In genomic region chr19:46976743-46977142, GRCm38 (mm10) we compare ENCODE assay signal across 27 mouse cellular contexts. TPM values are rescaled to one million over a fixed set of nuclear protein-coding genes. Genes with fewer than 3 reads are reported as not detected.
DNase-seq lines count a peak whose midpoint lies in the region; ATAC-seq and TF ChIP-seq lines count a peak whose summit lies in the region.
"Had no signal": no experiment of that assay in that cellular context is flagged by ENCODE, and none has a peak within 500 bp of the region (broad histone marks: within the 10 kb centered on the region; RNA-seq: fewer than 3 reads in every experiment).

No protein-coding gene starts in this region.

- TF ChIP-seq EP300 in heart, postnatal 0 days (IDR thresholded peaks at IDR 0.05; ENCODE audit: low read depth) = no peak

- no peak for ATAC-seq in heart, postnatal 0 days (ENCODE audit: insufficient read depth, low read depth)
- ATAC-seq in midbrain, embryonic 11.5 days (ENCODE audit: low FRiP score) = no peak
- ATAC-seq in midbrain, embryonic 14.5 days (ENCODE audit: low FRiP score, low TSS enrichment) = no peak
- ATAC-seq: activated CD4-positive, CD25-positive, alpha-beta regulatory T cell, adult 4 months; forebrain, embryonic 15.5 days; intestine, embryonic 15.5 days had no signal

- no peak overlapping the region for H3K9ac ChIP-seq in heart, postnatal 0 days (replicated peaks; ENCODE audit: low read depth, low read length)
- no peak overlapping the region for H3K9ac ChIP-seq in midbrain, embryonic 11.5 days (ENCODE audit: low read length)
- no peak overlapping the region for H3K9ac ChIP-seq in midbrain, embryonic 14.5 days (replicated peaks; ENCODE audit: low read length)
- H3K9ac ChIP-seq: embryonic facial prominence, embryonic 13.5 days; forebrain, embryonic 12.5 days; forebrain, embryonic 15.5 days; heart, embryonic 15.5 days; hindbrain, embryonic 12.5 days; hindbrain, embryonic 15.5 days; intestine, embryonic 15.5 days had no signal

- intact Hi-C loops in heart, postnatal 14 days (cut with DNase I) = no loop called here

- WGBS in heart, postnatal 0 days = 61% methylated on average over 2 of the region's 2 CpGs
- 74% methylated on average over 2 of the region's 2 CpGs for WGBS in midbrain, embryonic 11.5 days
- 56% methylated on average over 2 of the region's 2 CpGs for WGBS in midbrain, embryonic 14.5 days

- peaks cover 15% of the 10 kb centered on the region; the same call in 1 of the 2 replicates for H3K4me1 ChIP-seq in heart, postnatal 0 days (ENCODE audit: control insufficient read depth, insufficient read depth)
- peaks cover 5% of the 10 kb centered on the region for H3K4me1 ChIP-seq in midbrain, embryonic 11.5 days (ENCODE audit: control insufficient read depth, insufficient read depth, low read length)
- peaks cover 8% of the 10 kb centered on the region for H3K4me1 ChIP-seq in midbrain, embryonic 14.5 days (ENCODE audit: control insufficient read depth, insufficient read depth, low read length)
- H3K4me1 ChIP-seq in brown adipose tissue, adult 24 weeks (ENCODE audit: control insufficient read depth, insufficient read depth, insufficient read length, low read length) = peaks cover 7% of the 10 kb centered on the region; the same call in 1 of the 2 replicates
- H3K4me1 ChIP-seq: embryonic facial prominence, embryonic 13.5 days; intestine, embryonic 15.5 days had no signal

- no peaks in the 10 kb centered on the region for H3K36me3 ChIP-seq in heart, postnatal 0 days (replicated peaks; ENCODE audit: control insufficient read depth, insufficient read depth, low read length)
- H3K36me3 ChIP-seq in midbrain, embryonic 11.5 days (ENCODE audit: control insufficient read depth, insufficient read depth, low read length) = no peaks in the 10 kb centered on the region
- no peaks in the 10 kb centered on the region for H3K36me3 ChIP-seq in midbrain, embryonic 14.5 days (ENCODE audit: control insufficient read depth, insufficient read depth, low read length)
- H3K36me3 ChIP-seq: embryonic facial prominence, embryonic 10.5 days; embryonic facial prominence, embryonic 13.5 days; forebrain, embryonic 12.5 days; forebrain, embryonic 15.5 days; heart, embryonic 15.5 days; hindbrain, embryonic 12.5 days; hindbrain, embryonic 15.5 days; intestine, embryonic 15.5 days had no signal

- H3K27ac ChIP-seq in heart, postnatal 0 days (ENCODE audit: low read depth) = no peak overlapping the region
- no peak overlapping the region for H3K27ac ChIP-seq in midbrain, embryonic 11.5 days (ENCODE audit: low read depth, low read length)
- no peak overlapping the region for H3K27ac ChIP-seq in midbrain, embryonic 14.5 days (replicated peaks; ENCODE audit: low read depth, low read length)
- H3K27ac ChIP-seq in brown adipose tissue, adult 24 weeks (replicated peaks; ENCODE audit: low read depth, low read length) = peak overlapping the region; percentile 93
- H3K27ac ChIP-seq: embryonic facial prominence, embryonic 10.5 days; embryonic facial prominence, embryonic 13.5 days; forebrain, embryonic 12.5 days; forebrain, embryonic 15.5 days; hindbrain, embryonic 12.5 days; hindbrain, embryonic 15.5 days; intestine, embryonic 15.5 days had no signal

- H3K4me3 ChIP-seq in heart, postnatal 0 days (ENCODE audit: low read depth, low read length) = no peak overlapping the region
- no peak overlapping the region for H3K4me3 ChIP-seq in midbrain, embryonic 11.5 days (ENCODE audit: low read depth, low read length)
- H3K4me3 ChIP-seq in midbrain, embryonic 14.5 days (replicated peaks; ENCODE audit: low read depth, low read length) = no peak overlapping the region
- H3K4me3 ChIP-seq in brown adipose tissue, adult 24 weeks (ENCODE audit: insufficient read depth, low read depth, low read length) = no peak overlapping the region
- H3K4me3 ChIP-seq: embryonic facial prominence, embryonic 10.5 days; embryonic facial prominence, embryonic 13.5 days; erythroblast, embryonic 14.5 days; forebrain, embryonic 12.5 days; forebrain, embryonic 15.5 days; heart, embryonic 15.5 days; hindbrain, embryonic 12.5 days; hindbrain, embryonic 15.5 days; intestine, embryonic 15.5 days had no signal

- H3K27me3 ChIP-seq in heart, postnatal 0 days (ENCODE audit: control insufficient read depth, insufficient read depth, low read length) = no peaks in the 10 kb centered on the region
- no peaks in the 10 kb centered on the region for H3K27me3 ChIP-seq in midbrain, embryonic 11.5 days (ENCODE audit: control insufficient read depth, insufficient read depth, low read length)
- no peaks in the 10 kb centered on the region for H3K27me3 ChIP-seq in midbrain, embryonic 14.5 days (ENCODE audit: control insufficient read depth, insufficient read depth, low read length)
- H3K27me3 ChIP-seq: embryonic facial prominence, embryonic 13.5 days; forebrain, embryonic 12.5 days; forebrain, embryonic 15.5 days; heart, embryonic 15.5 days; hindbrain, embryonic 12.5 days; hindbrain, embryonic 15.5 days; intestine, embryonic 15.5 days had no signal

- DNase-seq in heart, postnatal 0 days (ENCODE audit: low spot score) = peak; percentile 2
- no peak for DNase-seq in heart, postnatal 14 days
- DNase-seq in midbrain, embryonic 11.5 days (ENCODE audit: low spot score, missing footprints) = peak; percentile 62
- DNase-seq in midbrain, embryonic 14.5 days = no peak
- no peak for DNase-seq in embryo, embryonic 10.5 days (ENCODE audit: low spot score)
- DNase-seq: adrenal gland, postnatal 10 days; adrenal gland, postnatal 36 days; cerebellum, adult 11 months; cerebellum, adult 2 months; cerebellum, adult 9-11 months; gastrocnemius, postnatal 10 days; gastrocnemius, postnatal 36 days had no signal

- TF ChIP-seq CTCF in heart, postnatal 0 days (IDR thresholded peaks at IDR 0.05; ENCODE audit: low read depth) = no peak

- no peaks in the 10 kb centered on the region for H3K9me3 ChIP-seq in heart, postnatal 0 days (replicated peaks; ENCODE audit: control insufficient read depth, low read length)
- H3K9me3 ChIP-seq in midbrain, embryonic 11.5 days (ENCODE audit: control insufficient read depth, low read length) = no peaks in the 10 kb centered on the region
- no peaks in the 10 kb centered on the region for H3K9me3 ChIP-seq in midbrain, embryonic 14.5 days (ENCODE audit: control insufficient read depth, low read length)
- H3K9me3 ChIP-seq: embryonic facial prominence, embryonic 10.5 days; embryonic facial prominence, embryonic 13.5 days; forebrain, embryonic 12.5 days; forebrain, embryonic 15.5 days; heart, embryonic 15.5 days; hindbrain, embryonic 12.5 days; hindbrain, embryonic 15.5 days; intestine, embryonic 15.5 days had no signal

- H3K4me2 ChIP-seq in heart, postnatal 0 days (ENCODE audit: low read depth, low read length) = no peak overlapping the region
- no peak overlapping the region for H3K4me2 ChIP-seq in midbrain, embryonic 11.5 days
- H3K4me2 ChIP-seq in midbrain, embryonic 14.5 days (ENCODE audit: low read length) = no peak overlapping the region
- H3K4me2 ChIP-seq: embryonic facial prominence, embryonic 13.5 days; forebrain, embryonic 12.5 days; forebrain, embryonic 15.5 days; heart, embryonic 11.5 days; heart, embryonic 15.5 days; hindbrain, embryonic 12.5 days; hindbrain, embryonic 15.5 days; intestine, embryonic 15.5 days had no signal

RNA-seq across cellular contexts. Expression of gene Ina, which starts 37.8 kb away (rescaled TPM):
- total RNA-seq in heart, postnatal 0 days (2014; rRNA removed; ENCODE audit: low replicate concordance) = not detected in 2 replicates
- polyA plus RNA-seq in heart, postnatal 0 days (2015; fragmentation: Nextera tagmentation; extraction: Ambion mirVana) = not detected in 2 replicates
- not detected for total RNA-seq in heart, postnatal 14 days (2021)
- polyA plus RNA-seq in midbrain, embryonic 11.5 days (2014; fragmentation: Nextera tagmentation; extraction: Ambion mirVana) = 179 and 186 TPM in 2 replicates
- polyA plus RNA-seq in midbrain, embryonic 14.5 days (2014; fragmentation: Nextera tagmentation; extraction: Ambion mirVana) = 605 and 611 TPM in 2 replicates
- not detected in 2 replicates for polyA plus RNA-seq in brown adipose tissue, adult 24 weeks (2012; ENCODE audit: insufficient read depth, insufficient read length, missing spikeins)
- total RNA-seq: gastrocnemius, postnatal 36 days; granulocyte monocyte progenitor cell, adult 5-6 weeks; heart, postnatal 25 days; hematopoietic stem cell, adult 5-6 weeks had no signal
- polyA plus RNA-seq: activated CD4-positive, CD25-positive, alpha-beta regulatory T cell, adult 4 months; erythroblast, embryonic 14.5 days had no signal

RNA-seq across cellular contexts. Expression of gene Nt5c2, which starts 38.2 kb away (rescaled TPM):
- 33.9 and 48.1 TPM in 2 replicates for total RNA-seq in heart, postnatal 0 days (2014; rRNA removed; ENCODE audit: low replicate concordance)
- 92.7 and 111 TPM in 2 replicates for polyA plus RNA-seq in heart, postnatal 0 days (2015; fragmentation: Nextera tagmentation; extraction: Ambion mirVana)
- total RNA-seq in heart, postnatal 14 days (2021) = 10 to 100 TPM; 64.9 to 75.1 TPM
- 73.5 and 79.6 TPM in 2 replicates for polyA plus RNA-seq in midbrain, embryonic 11.5 days (2014; fragmentation: Nextera tagmentation; extraction: Ambion mirVana)
- polyA plus RNA-seq in midbrain, embryonic 14.5 days (2014; fragmentation: Nextera tagmentation; extraction: Ambion mirVana) = 89.9 and 91.1 TPM in 2 replicates
- 31.8 and 36.0 TPM in 2 replicates for polyA plus RNA-seq in brown adipose tissue, adult 24 weeks (2012; ENCODE audit: insufficient read depth, insufficient read length, missing spikeins)

Comparison
In these comparisons a context has a peak if more than half of its experiments do, and no peak if none do; other contexts are left out.
1. DNase-seq: peak in heart, postnatal 0 days (single experiment) and midbrain, embryonic 11.5 days (single experiment); none in heart, postnatal 14 days (0 of 2), midbrain, embryonic 14.5 days (single experiment) and embryo, embryonic 10.5 days (single experiment).
2. RNA of gene Ina, which starts 37.8 kb away (polyA plus RNA-seq): 605 to 611 TPM in midbrain, embryonic 14.5 days and 179 to 186 TPM in midbrain, embryonic 11.5 days; not detected in heart, postnatal 0 days and not detected in brown adipose tissue, adult 24 weeks; every median in the first group is over 100 times any median in the second.